Mouse (Mus musculus): Measurements from ENCODE around the gene Tead1. TPM values are rescaled to one million over a fixed set of nuclear protein-coding genes. Genes with fewer than 3 reads are reported as not detected.

Gene Tead1
- total RNA-seq, 2 experiments from 2014 or later, result 11.8 to 12.0 TPM

DNA sequence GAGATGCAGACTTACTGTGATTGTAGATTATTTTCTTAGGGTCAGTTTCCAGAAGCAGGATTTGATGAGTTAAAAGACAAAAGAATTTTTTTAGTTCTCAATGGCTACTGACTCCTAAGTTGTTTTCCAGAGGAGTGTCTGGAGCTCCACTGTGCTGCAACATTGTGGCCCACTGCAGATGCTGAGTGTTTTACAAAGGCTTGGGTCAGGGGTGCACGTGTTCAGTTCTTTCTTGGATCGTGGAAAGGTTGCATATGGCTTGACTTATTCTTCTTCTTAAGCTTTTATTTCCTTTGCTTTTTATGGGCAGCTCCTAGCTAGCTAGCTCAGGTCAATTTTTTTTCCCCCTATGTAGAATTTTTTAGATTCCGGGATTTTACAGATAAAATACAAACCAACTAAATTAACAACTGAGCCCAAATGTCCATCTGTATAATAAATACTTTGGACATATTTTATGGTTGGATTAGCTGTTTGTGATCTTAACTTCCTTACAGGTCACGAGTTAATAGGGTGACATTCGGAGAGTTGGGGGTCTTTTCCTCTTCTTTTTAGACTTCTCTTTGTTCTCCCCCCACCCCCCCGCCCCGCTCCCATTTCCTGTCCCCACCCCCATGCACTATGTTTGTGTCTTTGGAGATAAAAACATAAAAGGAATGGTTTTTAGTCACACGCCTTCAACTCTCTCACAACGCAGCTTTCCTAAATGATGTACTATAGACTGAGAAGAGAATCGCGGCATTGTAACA, 40.5 kb downstream of the Tead1 start:
- intact Hi-C loops (cut with DNase I), result no loop called here
- DNase-seq (ENCODE audit: low spot score in 2 of 2), result no peak

DNA sequence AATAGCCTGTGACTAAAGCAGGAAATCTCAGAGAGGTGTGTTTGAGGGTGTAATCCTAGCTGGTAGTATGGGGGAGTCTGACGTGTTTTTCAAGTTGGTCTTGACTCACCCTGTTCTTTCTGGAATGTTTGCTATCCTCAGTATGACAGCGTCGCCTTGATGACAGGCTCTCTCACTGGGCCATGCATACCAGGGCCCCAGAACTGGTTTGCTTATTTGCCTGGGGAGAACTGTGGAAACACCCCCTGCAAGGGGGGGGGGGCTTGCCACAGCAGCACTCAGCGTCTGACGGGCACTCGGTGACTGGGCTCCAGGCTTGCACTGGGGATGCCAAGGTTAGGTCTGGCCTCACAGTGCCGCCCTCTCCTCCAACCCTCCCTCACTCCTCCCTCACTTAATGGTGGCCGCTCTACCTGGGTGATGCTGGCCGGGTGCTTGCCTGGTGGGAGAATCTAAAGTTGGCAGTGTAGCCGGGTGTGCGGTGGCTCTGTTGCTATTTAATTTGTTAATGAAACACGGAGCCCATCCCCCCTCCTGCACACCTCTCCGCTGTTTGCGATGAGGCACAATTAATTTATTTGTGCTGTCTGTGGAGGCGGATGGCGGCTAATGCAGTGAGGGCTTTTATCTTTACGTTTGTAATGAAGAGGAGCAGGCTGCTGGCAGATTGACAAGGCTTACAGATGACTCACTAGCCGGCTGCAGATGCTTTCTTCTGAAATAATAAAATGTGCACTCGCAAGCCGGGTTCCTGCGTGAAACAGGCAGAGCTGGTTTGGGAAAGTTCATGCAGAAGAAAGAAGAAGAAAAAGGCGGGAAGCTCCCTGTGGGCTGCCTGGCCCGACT, 41.2 kb downstream of the Tead1 start:
- peak; percentile 65 to 71 for DNase-seq (ENCODE audit: low spot score in 2 of 2)
- intact Hi-C loops (cut with DNase I), result no loop called here

- intact Hi-C loops (cut with DNase I), result no loop called here
These were observed 41.8 kb downstream of the Tead1 start for GRCm38 (mm10) chr7:112720989-112721337.

GRCm38 (mm10) chr7:112721859-112722258, 42.7 kb downstream of the Tead1 start:
- intact Hi-C loops (cut with DNase I), result no loop called here
- no peak for DNase-seq (ENCODE audit: low spot score in 2 of 2)

More at GRCm38 (mm10) chr7:112720989-112721337, 41.8 kb downstream of the Tead1 start:
- no peak for DNase-seq (ENCODE audit: low spot score in 2 of 2)

GRCm38 (mm10) chr7:112728399-112728798, 49.3 kb downstream of the Tead1 start:
- intact Hi-C loops (cut with DNase I), result no loop called here
- DNase-seq (ENCODE audit: low spot score in 2 of 2), result no peak

DNA sequence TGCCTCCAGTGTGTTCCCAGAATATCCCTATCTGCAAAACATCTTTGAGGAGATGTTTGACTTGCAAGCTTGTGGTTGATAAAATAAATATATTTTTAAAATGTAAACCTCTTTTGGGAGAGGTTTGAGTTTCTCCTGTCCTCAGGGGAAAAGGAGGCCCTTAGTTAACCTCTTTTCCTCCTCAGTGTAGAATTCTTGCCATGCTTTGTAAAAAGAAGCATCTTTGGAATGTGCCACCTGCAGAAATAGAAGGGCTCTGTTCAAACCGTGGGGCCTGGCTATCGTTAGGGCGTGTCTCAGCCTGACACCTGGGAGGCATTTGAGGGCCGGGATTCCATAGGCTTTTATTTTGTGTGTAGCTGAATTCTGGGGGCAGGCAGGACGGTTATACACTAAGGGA, 51.1 kb downstream of the Tead1 start:
- no peak for DNase-seq (ENCODE audit: low spot score in 2 of 2)
- intact Hi-C loops (cut with DNase I), result no loop called here

- intact Hi-C loops (cut with DNase I), result no loop called here
- peak in 1 of 2 experiments; percentile 29 for DNase-seq (ENCODE audit: low spot score in 2 of 2)
These were observed 52.5 kb downstream of the Tead1 start for GRCm38 (mm10) chr7:112731584-112731983.

DNA sequence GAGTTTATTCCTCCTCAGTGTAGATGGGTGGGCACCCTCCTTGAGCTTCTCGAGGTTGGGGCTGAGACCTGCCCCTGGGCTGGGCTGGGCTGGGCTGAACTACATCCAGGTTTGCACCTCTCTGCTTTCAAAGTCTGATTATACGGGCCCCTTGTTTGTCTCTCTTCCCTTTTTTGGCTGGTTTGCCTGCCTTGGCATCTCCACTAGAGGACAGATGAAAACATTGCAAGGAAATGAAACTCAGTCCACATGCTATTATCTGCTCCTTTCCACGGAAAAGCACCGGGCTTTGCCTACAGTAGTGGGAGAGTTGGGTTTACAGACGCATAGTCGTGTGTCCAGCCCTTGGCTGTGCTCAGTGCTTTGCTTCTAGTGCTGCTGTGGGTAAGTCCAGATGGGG, 60.1 kb downstream of the Tead1 start:
- intact Hi-C loops (cut with DNase I), result no loop called here
- DNase-seq (ENCODE audit: low spot score in 2 of 2), result no peak

DNA sequence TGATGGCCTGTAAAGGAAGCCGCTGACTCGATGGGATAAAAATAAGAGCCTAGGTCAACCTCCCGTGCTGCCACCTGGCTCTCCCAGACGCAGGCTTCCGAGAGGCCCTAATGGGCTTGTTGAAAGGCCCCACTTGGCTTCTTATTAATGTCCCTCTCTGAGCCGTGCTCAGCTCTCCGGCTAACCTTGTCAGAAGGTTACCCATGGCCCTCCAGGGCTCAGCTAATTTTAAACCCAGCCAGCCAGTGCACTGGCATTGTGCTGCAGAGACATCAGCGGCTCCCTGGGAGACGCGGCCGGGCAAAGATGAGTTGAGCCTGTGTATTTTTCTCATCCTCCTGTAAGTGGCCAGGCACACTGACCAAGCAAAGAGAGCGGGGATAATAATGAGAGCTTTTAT, 62.7 kb downstream of the Tead1 start:
- intact Hi-C loops (cut with DNase I), result no loop called here
- no peak for DNase-seq (ENCODE audit: low spot score in 2 of 2)

GRCm38 (mm10) chr7:112743063-112743462, 63.9 kb downstream of the Tead1 start:
- DNase-seq (ENCODE audit: low spot score in 2 of 2), result no peak
- intact Hi-C loops (cut with DNase I), result no loop called here

- intact Hi-C loops (cut with DNase I), result no loop called here
- peak in 1 of 2 experiments; percentile 11 for DNase-seq (ENCODE audit: low spot score in 2 of 2)
These were observed 64.7 kb downstream of the Tead1 start for GRCm38 (mm10) chr7:112743621-112744395.

GRCm38 (mm10) chr7:112747187-112747586, 68.1 kb downstream of the Tead1 start:
- intact Hi-C loops (cut with DNase I), result no loop called here
- no peak for DNase-seq (ENCODE audit: low spot score in 2 of 2)

GRCm38 (mm10) chr7:112747836-112748235, 68.7 kb downstream of the Tead1 start:
- intact Hi-C loops (cut with DNase I), result no loop called here
- no peak for DNase-seq (ENCODE audit: low spot score in 2 of 2)

DNA sequence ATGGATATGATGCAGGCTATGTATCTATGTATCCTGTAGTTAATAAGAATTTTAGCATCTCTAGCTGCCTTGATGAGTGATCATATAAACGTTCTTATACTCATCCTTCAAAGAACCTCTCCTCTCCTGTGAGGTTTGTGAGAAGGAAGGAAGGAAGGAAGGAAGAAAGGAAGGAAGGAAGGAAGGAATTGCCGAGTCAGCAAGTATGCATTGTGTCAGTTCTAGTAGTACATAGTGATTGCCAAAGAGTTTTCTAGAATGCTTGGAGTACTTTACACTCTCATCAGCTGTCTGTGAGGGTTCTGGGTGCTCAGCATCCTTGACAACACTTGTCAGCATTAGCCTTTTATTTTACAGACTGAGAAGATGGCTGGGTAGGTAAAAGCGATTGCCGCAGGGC, 69.2 kb downstream of the Tead1 start:
- no peak for DNase-seq (ENCODE audit: low spot score in 2 of 2)
- intact Hi-C loops (cut with DNase I), result no loop called here

DNA sequence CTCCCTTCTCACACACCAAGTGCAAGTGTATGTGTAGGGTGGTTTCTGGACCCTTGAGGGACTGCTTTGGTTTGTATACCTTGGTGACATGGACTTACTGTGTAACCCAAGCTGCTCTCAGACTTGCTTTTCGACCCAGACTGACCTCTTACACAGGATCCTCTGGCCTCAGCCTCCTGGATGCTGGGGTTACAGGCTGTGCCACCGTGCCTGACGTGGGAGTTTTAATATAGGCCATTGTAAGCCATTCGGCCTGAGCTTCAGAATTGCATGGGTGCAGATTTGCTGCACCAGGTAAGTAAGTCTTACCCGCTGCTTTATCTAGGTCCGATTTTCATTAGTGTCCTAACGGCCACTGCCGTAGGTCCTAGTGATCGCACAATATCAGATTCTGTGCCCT, 71.0 kb downstream of the Tead1 start:
- no peak for DNase-seq (ENCODE audit: low spot score in 2 of 2)
- intact Hi-C loops (cut with DNase I), result no loop called here

DNA sequence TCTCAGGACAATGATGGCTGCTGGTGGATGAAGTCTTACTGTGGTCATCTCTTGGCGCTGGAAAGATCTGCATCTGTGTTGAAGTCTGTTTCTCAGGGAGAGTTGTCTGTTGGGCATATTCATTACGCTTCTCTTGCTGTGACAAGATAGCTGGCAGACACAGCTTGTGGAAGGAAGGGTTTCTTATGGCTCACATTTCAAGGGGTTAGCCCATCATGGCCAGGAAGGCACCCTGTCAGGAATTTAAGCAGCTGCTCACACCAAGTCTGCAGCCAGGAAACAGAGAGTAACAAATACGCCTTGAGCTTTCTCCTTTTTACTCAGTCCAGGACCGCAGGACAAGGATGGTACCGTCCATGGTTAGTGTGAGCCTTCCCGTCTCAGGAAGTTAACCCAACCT, 73.2 kb downstream of the Tead1 start:
- DNase-seq (ENCODE audit: low spot score in 2 of 2), result no peak
- intact Hi-C loops (cut with DNase I), result no loop called here

DNA sequence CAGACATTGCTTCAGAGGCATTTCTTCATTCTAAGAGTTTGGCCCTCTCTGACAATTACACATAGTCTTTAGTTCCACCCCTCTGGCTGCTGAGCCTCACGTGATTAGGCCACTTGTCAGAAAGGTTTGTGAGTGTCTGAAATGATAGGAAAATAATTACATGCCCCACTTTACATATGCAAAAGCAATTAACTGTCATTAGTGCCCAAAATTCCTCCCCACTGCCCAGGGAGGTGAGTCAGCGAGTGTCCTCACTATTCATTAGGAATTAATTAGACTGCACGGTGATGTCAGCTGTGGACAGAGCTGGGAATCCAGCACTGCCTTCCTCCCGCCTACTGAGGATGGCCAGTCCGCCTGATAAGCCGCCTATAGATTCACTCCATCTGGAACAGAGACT, 74.2 kb downstream of the Tead1 start:
- DNase-seq (ENCODE audit: low spot score in 2 of 2), result no peak
- intact Hi-C loops (cut with DNase I), result no loop called here

DNA sequence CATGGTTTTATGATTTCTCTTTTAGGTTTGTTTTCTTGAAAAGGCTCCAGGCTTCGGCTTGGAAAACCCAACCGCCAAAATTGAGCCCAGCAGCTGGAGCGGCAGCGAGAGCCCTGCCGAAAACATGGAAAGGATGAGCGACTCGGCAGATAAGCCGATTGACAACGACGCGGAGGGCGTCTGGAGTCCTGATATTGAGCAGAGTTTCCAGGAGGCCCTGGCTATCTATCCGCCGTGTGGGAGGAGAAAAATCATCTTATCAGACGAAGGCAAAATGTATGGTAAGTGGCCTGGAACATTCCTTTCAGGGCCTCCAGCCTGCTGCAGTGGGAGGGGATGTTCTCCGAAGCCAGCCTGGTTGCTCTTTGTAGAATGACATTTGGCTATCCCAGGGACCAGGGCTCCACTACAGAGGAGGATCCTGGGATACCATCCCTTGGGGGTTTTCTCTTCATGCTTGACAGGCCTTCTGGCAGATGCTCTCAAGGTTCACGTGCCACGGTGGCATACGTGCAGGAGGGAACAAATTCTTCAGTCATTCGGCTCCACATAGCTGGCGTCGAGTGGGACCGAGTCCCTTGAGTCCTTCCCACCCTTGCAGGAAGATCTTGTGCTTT, 80.3 kb downstream of the Tead1 start:
- intact Hi-C loops (cut with DNase I), result no loop called here

GRCm38 (mm10) chr7:112760293-112760692, 81.2 kb downstream of the Tead1 start:
- intact Hi-C loops (cut with DNase I), result no loop called here
- DNase-seq (ENCODE audit: low spot score in 2 of 2), result no peak

More for the DNA sequence above, 80.3 kb downstream of the Tead1 start:
- DNase-seq (ENCODE audit: low spot score in 2 of 2), result no peak

GRCm38 (mm10) chr7:112760782-112761181, 81.7 kb downstream of the Tead1 start:
- intact Hi-C loops (cut with DNase I), result no loop called here
- DNase-seq (ENCODE audit: low spot score in 2 of 2), result peak; percentile 24 to 41
